Mouse (Mus musculus) cerebellum, postnatal 25 days (tissue): Measurements from ENCODE around the gene Parp9.

Experiments
- DNase-seq, 2 experiments: peaks; one replicate each; pipeline ENCODE4 v3.0.0; 2021; ENCODE audit warnings: mixed read lengths in 2 of 2

Parp9 gene

DNA sequence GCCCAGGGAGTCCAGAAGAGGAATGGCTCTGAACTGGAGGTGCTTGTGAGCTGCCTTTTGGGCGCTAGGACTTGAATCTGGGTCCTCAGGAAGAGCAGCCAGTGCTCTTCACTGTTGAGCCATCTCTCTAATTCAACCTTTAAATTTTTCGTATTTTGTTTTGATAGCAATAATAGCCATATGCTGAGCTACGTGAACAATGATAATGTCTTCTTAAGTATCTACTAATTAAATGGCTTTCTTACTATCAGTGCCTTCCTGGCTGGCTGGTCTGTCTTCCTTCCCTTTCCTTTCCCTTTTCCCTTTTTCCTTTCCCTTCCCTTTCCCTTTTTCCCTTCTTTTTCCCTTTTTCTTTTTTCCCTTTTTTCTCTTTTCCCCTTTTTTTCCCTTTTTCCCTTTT, 70.1 kb downstream of the Parp9 start:
- no peak for DNase-seq

DNA sequence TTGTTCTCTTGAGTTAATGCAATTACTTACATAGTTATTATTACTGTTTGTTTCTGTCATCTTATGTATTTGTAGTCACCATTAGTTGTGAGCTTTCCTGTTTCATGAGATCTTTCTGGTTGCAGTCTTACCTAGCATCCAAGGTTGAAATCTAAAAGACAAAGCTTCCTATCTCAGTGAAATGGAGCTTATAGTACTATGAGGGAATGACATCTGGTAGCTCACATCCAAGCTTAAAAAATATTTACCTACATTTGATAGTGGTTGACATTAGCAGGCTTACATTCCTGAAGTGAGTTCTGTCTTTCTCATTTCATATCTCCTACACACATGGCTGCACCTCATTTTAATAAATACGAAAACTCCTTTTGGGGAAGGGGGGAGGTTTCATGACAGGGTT, 78.1 kb downstream of the Parp9 start:
- DNase-seq: no peak
